Mouse (Mus musculus) small intestine, adult 2 months (tissue): Measurements from ENCODE around the gene Igfbp6.

ENCODE experiments used
- CTCF ChIP-seq: fragments of 200-500 bp; IDR thresholded peaks from 2 replicates; pipeline ENCODE4 v1.5.1; 2012; ENCODE audit warnings: low read depth, mild to moderate bottlenecking, control low read depth, inconsistent platforms, low read length, moderate library complexity, mixed read lengths; ENCODE audit not compliant: insufficient replicate concordance, insufficient read length; ENCODE audit errors: extremely low read depth
- POLR2A ChIP-seq: fragments of 200-500 bp; IDR thresholded peaks from 2 replicates; pipeline ENCODE4 v1.6.1; 2012; ENCODE audit warnings: low read depth, mild to moderate bottlenecking, control low read depth, inconsistent platforms, low read length, moderate library complexity

DNA sequence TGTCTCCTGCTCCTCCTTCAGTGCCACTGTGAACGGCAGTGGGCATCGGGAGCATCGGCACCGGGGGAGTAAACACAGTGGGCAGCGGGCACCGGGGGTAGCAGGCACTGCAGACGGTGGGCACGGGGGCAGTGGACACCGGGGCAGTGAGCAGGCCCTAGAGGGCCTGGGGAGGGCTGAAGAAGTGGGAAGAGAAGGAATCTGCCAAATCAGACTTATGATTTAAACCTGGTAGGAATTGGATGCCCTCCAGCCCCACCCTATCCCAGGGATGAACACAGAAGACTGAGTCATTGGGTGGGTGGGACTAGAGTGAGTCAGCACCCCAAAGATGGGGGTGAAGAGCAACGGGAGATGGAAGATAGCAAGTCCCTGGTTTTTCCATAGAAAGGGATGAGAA lies 1.2 kb downstream of the Igfbp6 start:
- TF ChIP-seq CTCF (no peak), POLR2A (no peak)
